Mouse (Mus musculus): ENCODE data around the gene Sox11.

GRCm38 (mm10) chr12:27310703-27311102 lies 31.7 kb downstream of the Sox11 start:
- TF ChIP-seq POLR2A (IDR thresholded peaks at IDR 0.05; ENCODE audit: borderline replicate concordance, extremely low read depth, insufficient read depth, insufficient read length, poor library complexity, severe bottlenecking): no peak
- no peak for TF ChIP-seq CTCF (IDR thresholded peaks at IDR 0.05; ENCODE audit: borderline replicate concordance, extremely low read depth, insufficient read depth, insufficient read length)

All from brain, embryonic 14.5 days (tissue).